Mouse (Mus musculus) neural tube, embryonic 11.5 days (tissue): Measurements from ENCODE around the gene Rps3a1. TPM values are rescaled to one million over a fixed set of nuclear protein-coding genes. Genes with fewer than 3 reads are reported as not detected.
"Not testable (repeated sequence)": the region's sequence is repeated elsewhere in the genome, so short reads cannot be mapped to it uniquely, and the experiment has no call there.

Experiments
- ATAC-seq: fragments of 200-750 bp; cut with Nextera tagmentation; 2 replicates; pipeline ENCODE4 v1.8.0; 2017; ENCODE audit warnings: moderate number of reproducible peaks, mild to moderate bottlenecking, moderate TSS enrichment, moderate library complexity; ENCODE audit not compliant: insufficient read depth, low FRiP score, low TSS enrichment
- DNase-seq: peaks from one replicate; pipeline ENCODE4 v3.0.0-alpha.2; 2015; ENCODE audit warnings: low spot score
- H3K27ac ChIP-seq: fragments of 300-500 bp; sonication (generic); 2 replicates; pipeline ENCODE4 v1.5.1; 2014; ENCODE audit warnings: low read depth, mild to moderate bottlenecking, low read length
- H3K27me3 ChIP-seq: fragments of 300-500 bp; sonication (generic); 2 replicates; pipeline ENCODE4 v1.6.1; 2014; ENCODE audit warnings: mild to moderate bottlenecking, low read length, mixed read lengths; ENCODE audit not compliant: control insufficient read depth, insufficient read depth
- H3K36me3 ChIP-seq: fragments of 300-500 bp; sonication (generic); 2 replicates; pipeline ENCODE4 v1.6.1; 2014; ENCODE audit warnings: mild to moderate bottlenecking, low read length, moderate library complexity, mixed read lengths; ENCODE audit not compliant: control insufficient read depth, insufficient read depth
- H3K4me1 ChIP-seq: fragments of 300-500 bp; sonication (generic); 2 replicates; pipeline ENCODE4 v1.6.1; 2014; ENCODE audit warnings: low read length, mixed read lengths; ENCODE audit not compliant: control insufficient read depth, insufficient read depth
- H3K4me2 ChIP-seq: fragments of 300-500 bp; sonication (generic); 2 replicates; pipeline ENCODE4 v1.6.1; 2014; ENCODE audit warnings: low read depth, mild to moderate bottlenecking, moderate library complexity
- H3K4me3 ChIP-seq: fragments of 300-500 bp; sonication (generic); 2 replicates; pipeline ENCODE4 v1.5.1; 2014; ENCODE audit warnings: low read depth, low read length
- H3K9ac ChIP-seq: fragments of 300-500 bp; sonication (generic); 2 replicates; pipeline ENCODE4 v1.6.1; 2014; ENCODE audit warnings: mild to moderate bottlenecking, low read length
- H3K9me3 ChIP-seq: fragments of 300-500 bp; sonication (generic); 2 replicates; pipeline ENCODE4 v1.6.1; 2016; ENCODE audit warnings: low read length; ENCODE audit not compliant: control insufficient read depth
- WGBS: fragments of 180-500 bp; shearing (Covaris S2); extraction: QIAGEN DNeasy Blood & Tissue Kit; methylation state at CpG from one replicate; pipeline ENCODE4 v1.1.7; 2014; 5-methylcytosine and 5-hydroxymethylcytosine counted together
- polyA plus RNA-seq: library from polyadenylated mRNA; unstranded; fragments of >200 nt; fragmentation: Nextera tagmentation; extraction: Ambion mirVana; gene quantifications from 2 replicates; pipeline ENCODE4 v1.2.1, GENCODE M21; 2014

The Rps3a1 gene
- polyA plus RNA-seq, 1 experiment from 2014 or later: 965 TPM

DNA sequence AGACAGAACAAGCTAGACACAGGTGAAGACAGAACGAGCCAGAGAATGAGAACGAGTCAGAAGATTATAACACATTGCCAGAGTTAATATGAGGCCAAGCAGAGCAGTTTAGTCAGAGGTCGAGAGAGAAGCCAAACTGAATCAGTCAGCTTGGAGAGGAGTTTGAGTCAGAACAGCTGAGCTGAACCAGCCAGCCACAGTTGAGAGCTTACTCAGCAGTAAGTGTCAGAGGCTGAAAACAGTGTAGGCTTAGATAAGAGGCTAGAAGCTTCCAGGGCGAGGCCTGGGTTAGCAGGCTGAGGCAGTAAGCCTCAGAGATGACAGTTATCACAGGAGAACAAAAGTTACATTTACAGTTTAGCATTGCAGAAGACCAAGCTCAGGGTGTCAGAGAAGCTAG is 33.9 kb downstream of the Rps3a1 start:
- Histone ChIP-seq H3K4me3 (no peak overlapping the region), H3K9ac (no peak overlapping the region), H3K9me3 (no peaks in the 10 kb centered on the region), H3K4me2 (no peak overlapping the region), H3K27ac (no peak overlapping the region), H3K27me3 (no peaks in the 10 kb centered on the region), H3K4me1 (no peaks in the 10 kb centered on the region), H3K36me3 (no peaks in the 10 kb centered on the region)
- DNase-seq (no peak), ATAC-seq (no peak)
- WGBS: 86% methylated on average over 4 of the region's 4 CpGs

- no peak overlapping the region for H3K9ac ChIP-seq
- no peaks in the 10 kb centered on the region for H3K9me3 ChIP-seq
- DNase-seq (no peak), ATAC-seq (no peak)
- no peaks in the 10 kb centered on the region for H3K4me1 ChIP-seq
- H3K36me3 ChIP-seq: no peaks in the 10 kb centered on the region
- H3K4me2 ChIP-seq: no peak overlapping the region
- no peaks in the 10 kb centered on the region for H3K27me3 ChIP-seq
- H3K4me3 ChIP-seq: no peak overlapping the region
- no peak overlapping the region for H3K27ac ChIP-seq
- 76% methylated on average over 8 of the region's 8 CpGs for WGBS
Observed at GRCm38 (mm10) chr3:86107637-86108539, 34.6 kb downstream of the Rps3a1 start.

DNA sequence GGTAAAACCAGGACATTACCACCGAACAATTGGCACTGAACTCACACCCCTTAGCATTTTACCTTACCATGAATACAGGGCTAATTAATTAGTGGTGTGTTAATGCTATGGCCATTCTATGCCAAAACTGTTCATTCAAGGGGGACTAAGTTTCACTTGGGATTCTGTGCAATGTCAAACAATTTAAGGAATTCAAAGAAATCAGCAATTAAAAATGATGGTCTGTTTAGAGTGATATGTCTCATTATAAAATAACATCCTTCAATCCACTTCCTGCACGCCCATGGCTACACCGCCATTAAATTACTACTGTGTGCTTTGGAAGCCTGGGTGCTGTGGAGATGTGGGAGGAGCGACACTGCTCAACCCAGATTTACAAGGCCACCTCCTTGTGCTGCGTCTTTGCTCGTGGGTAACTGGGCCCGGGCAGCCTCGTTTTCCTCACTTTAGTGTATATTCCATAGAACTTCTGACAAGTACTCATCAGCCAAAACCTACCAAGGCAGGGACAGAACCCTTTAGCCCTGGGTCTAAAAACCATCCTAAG is 36.3 kb downstream of the Rps3a1 start:
- ATAC-seq (no peak), DNase-seq (no peak)
- Histone ChIP-seq H3K9ac (no peak overlapping the region), H3K4me1 (no peaks in the 10 kb centered on the region), H3K27ac (no peak overlapping the region), H3K4me3 (no peak overlapping the region), H3K27me3 (no peaks in the 10 kb centered on the region), H3K4me2 (no peak overlapping the region), H3K9me3 (no peaks in the 10 kb centered on the region), H3K36me3 (no peaks in the 10 kb centered on the region)
- WGBS: 93% methylated on average over 8 of the region's 8 CpGs

GRCm38 (mm10) chr3:86104909-86105308 is 37.6 kb downstream of the Rps3a1 start:
- H3K4me3 ChIP-seq: no peak overlapping the region
- no peaks in the 10 kb centered on the region for H3K27me3 ChIP-seq
- H3K9ac ChIP-seq: no peak overlapping the region
- no peaks in the 10 kb centered on the region for H3K4me1 ChIP-seq
- DNase-seq: no peak
- H3K9me3 ChIP-seq: no peaks in the 10 kb centered on the region
- WGBS: 91% methylated on average over 4 of the region's 4 CpGs
- no peak overlapping the region for H3K4me2 ChIP-seq
- no peaks in the 10 kb centered on the region for H3K36me3 ChIP-seq
- no peak overlapping the region for H3K27ac ChIP-seq
- ATAC-seq: no peak

GRCm38 (mm10) chr3:86104433-86104832 is 38.1 kb downstream of the Rps3a1 start:
- H3K4me2 ChIP-seq, ATAC-seq, H3K9ac ChIP-seq, H3K9me3 ChIP-seq, DNase-seq, H3K27ac ChIP-seq, H3K4me3 ChIP-seq, H3K4me1 ChIP-seq, H3K36me3 ChIP-seq, H3K27me3 ChIP-seq: not testable (repeated sequence)
- WGBS: 89% methylated on average over 7 of the region's 7 CpGs

GRCm38 (mm10) chr3:86103449-86104291 is 38.8 kb downstream of the Rps3a1 start:
- no peaks in the 10 kb centered on the region for H3K36me3 ChIP-seq
- no peaks in the 10 kb centered on the region for H3K9me3 ChIP-seq
- no peak overlapping the region for H3K27ac ChIP-seq
- no peaks in the 10 kb centered on the region for H3K27me3 ChIP-seq
- DNase-seq (no peak), ATAC-seq (no peak)
- no peaks in the 10 kb centered on the region for H3K4me1 ChIP-seq
- H3K4me3 ChIP-seq: no peak overlapping the region
- no peak overlapping the region for H3K4me2 ChIP-seq
- WGBS: 91% methylated on average over 18 of the region's 18 CpGs
- H3K9ac ChIP-seq: no peak overlapping the region

GRCm38 (mm10) chr3:86101956-86102355 is 40.5 kb downstream of the Rps3a1 start:
- H3K4me3 ChIP-seq: no peak overlapping the region
- H3K27ac ChIP-seq: no peak overlapping the region
- no peak overlapping the region for H3K9ac ChIP-seq
- ATAC-seq (no peak), DNase-seq (no peak)
- 91% methylated on average over 6 of the region's 6 CpGs for WGBS
- no peaks in the 10 kb centered on the region for H3K4me1 ChIP-seq
- H3K9me3 ChIP-seq: no peaks in the 10 kb centered on the region
- H3K36me3 ChIP-seq: no peaks in the 10 kb centered on the region
- no peaks in the 10 kb centered on the region for H3K27me3 ChIP-seq
- no peak overlapping the region for H3K4me2 ChIP-seq

DNA sequence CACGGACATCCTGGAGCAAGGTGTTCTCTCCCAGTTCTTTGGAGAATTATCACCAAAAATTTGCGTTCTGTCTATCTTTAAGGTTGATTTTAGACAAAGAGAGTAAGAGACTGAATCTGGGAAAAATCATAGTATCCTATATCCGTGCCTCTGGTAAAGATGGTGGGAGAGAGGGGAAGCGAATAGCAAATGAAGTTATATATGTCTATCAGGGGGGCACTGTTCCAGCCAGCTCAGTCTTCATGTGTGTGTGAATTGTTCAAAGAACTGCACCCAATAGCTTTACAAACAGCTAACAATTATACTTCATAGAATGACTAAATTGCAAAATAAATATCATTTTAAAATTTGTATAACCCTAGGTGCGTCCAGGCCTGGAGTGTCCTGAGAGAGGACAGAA is 48.6 kb downstream of the Rps3a1 start:
- 78% methylated on average over 5 of the region's 5 CpGs for WGBS

More for the DNA sequence above, 48.6 kb downstream of the Rps3a1 start:
- H3K36me3 ChIP-seq: no peaks in the 10 kb centered on the region; the same call in 1 of the 2 replicates
- H3K4me3 ChIP-seq: no peak overlapping the region
- no peaks in the 10 kb centered on the region for H3K27me3 ChIP-seq
- no peak for ATAC-seq
- H3K4me1 ChIP-seq: no peaks in the 10 kb centered on the region; the same call in 1 of the 2 replicates
- no peak for DNase-seq
- H3K9ac ChIP-seq: no peak overlapping the region
- H3K4me2 ChIP-seq: no peak overlapping the region
- H3K27ac ChIP-seq: no peak overlapping the region; the same call in 1 of the 2 replicates
- no peaks in the 10 kb centered on the region for H3K9me3 ChIP-seq
